Mouse (Mus musculus) inflammation-experienced regulatory T-cells (primary cell): Measurements from ENCODE around the gene Foxm1. TPM values are rescaled to one million over a fixed set of nuclear protein-coding genes. Genes with fewer than 3 reads are reported as not detected.

Experiments used
- polyA plus RNA-seq, 2 experiments: library from polyadenylated mRNA; unstranded; fragments of 100-300 nt; shearing (Covaris generic); gene quantifications; one replicate each; pipeline ENCODE4 v1.2.1; 2017

Foxm1 gene
- 1 to 10 TPM; 3.2 to 3.4 TPM for polyA plus RNA-seq

DNA sequence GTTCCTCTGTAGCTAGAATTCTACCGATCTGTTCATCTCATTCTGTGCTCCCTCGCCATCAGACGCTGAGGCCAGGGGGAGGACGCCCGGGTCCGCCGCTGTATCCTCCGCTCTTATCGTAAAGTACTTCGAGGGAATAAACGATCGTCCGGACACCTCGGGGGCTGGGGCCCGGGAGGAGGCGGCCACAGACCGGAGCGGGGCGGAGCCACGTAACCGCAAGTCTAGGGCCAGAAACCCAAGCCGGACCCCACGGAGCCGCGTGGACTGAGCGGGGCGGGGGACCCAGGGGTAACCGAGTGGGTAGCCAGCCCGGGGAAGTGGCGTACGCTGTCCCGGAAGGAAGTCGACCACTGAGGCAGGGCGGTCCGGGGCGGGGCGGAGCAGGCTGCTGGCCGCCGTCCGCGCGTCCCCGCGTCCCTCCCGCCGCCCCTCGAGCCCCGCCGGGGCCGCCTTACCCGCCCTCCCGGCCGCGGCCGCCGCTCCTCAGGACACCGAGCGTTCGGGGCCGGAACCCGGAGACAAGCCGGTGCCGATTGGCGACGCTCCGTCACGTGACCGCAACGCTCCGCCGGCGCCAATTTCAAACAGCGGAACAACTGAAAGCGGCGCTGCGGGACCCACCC lies at the start of gene Foxm1, which contains the start of gene Rhno1:
TSS of gene Foxm1 (plus strand) at position 587 of the 626 bp plus-strand sequence.
TSS of gene Rhno1 (minus strand) at position 531 of the 626 bp plus-strand sequence.

DNA sequence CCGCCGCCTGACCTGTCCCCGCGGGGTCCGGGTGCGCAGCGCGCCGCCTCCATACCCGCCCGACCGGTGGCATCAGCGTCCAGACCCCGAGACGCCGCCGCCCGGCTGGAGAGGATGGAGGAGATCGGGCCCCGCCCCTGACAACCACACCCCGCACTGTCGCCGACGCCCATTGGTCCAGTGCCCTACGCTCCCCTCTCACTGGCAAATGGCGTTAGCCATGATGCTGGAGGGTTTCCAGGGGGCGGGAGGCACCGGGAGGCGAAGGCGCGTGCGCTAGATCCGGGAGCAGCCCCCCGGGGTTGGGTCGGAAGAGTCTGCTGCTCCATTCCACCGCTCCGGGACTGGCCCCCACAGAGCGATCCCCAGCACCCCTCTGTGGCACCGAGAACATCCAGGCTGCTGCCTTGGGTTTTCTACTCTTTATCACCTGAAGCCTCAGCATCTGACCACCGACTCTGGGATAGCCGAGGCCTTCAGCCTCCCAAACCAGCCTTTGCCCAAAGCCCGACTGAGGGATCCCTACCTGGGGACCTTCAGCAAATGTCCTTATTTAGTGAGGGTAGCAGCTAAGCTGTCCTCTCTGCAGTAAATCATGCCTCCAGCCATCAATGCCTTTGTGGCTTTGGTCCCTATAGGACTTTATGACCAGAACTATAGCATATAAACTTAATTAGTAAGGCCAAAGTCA lies 6.9 kb upstream of the Foxm1 start, which contains the start of gene Tulp3:
TSS of gene Tulp3 (minus strand) at position 126 of the 691 bp plus-strand sequence.

GRCm38 (mm10) chr6:128375192-128375591 lies 12.4 kb downstream of the Foxm1 start, which contains the start of the genes Tex52 and Gm44596:
TSS of gene Tex52 (plus strand) at chr6:128375456.
TSS of gene Gm44596 (plus strand) at chr6:128375503.

GRCm38 (mm10) chr6:128398996-128399395 lies 36.2 kb downstream of the Foxm1 start, which contains the start of gene Nrip2:
TSS of gene Nrip2 (plus strand) at chr6:128399296.

DNA sequence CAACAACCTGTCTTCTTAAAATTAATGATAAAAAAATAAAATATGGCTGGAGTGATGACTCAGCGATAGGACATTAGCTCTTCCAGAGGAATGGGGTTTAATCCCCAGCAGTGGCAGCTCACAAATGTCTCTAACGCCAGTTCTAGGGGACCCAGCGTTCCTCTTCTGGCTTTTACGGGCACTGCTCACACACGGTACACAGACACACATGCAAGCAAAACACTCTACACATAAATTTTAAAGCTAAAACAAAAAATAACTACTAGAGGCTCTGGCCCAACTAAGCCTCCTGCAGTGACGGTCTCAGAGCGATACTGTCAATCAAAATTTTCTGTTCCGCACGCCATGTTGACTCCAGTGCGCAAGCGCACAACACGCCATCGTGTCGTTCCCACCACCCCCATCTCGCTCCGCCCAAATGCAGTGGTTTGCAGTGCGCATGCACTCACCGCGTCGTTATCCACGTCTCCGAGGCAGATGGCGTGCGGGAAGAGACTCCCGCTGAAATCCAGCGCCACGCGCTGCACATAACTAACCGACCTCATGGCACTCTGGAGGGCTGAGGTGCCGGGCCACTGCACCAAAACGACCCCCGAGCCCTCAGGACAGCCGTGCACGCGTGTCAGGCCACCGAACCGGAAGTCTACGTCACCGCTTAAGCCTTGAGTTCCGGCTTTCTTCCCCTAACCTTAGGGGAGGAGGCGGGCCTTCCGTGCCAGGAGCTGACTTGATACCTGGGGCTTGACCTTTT lies 61.7 kb downstream of the Foxm1 start, which contains the start of gene Itfg2:
TSS of gene Itfg2 (minus strand) at position 663 of the 751 bp plus-strand sequence.

Other genes starting within 250 kb of the Foxm1 start
- 10 to 100 TPM in 1 of 2 experiments, under 1 TPM in 1; 0.96 to 12.8 TPM for gene Tspan9, start 219.4 kb upstream of the Foxm1 start, polyA plus RNA-seq
- under 1 TPM in 1 of 2 experiments, not detected in 1; 0.43 TPM for gene Tead4, start 62.1 kb upstream of the Foxm1 start, polyA plus RNA-seq
- gene Tulp3, start 7.1 kb upstream of the Foxm1 start, polyA plus RNA-seq: 1 to 10 TPM; 1.9 to 3.0 TPM
- 10 to 100 TPM; 42.4 to 48.2 TPM for gene Rhno1, start 56 bp upstream of the Foxm1 start, polyA plus RNA-seq
- gene Tex52, start 12.5 kb downstream of the Foxm1 start, polyA plus RNA-seq: under 1 TPM in 1 of 2 experiments, not detected in 1; 0.27 TPM
- gene Gm44596, start 12.5 kb downstream of the Foxm1 start, polyA plus RNA-seq: not detected
- gene Nrip2, start 36.3 kb downstream of the Foxm1 start, polyA plus RNA-seq: 1 to 10 TPM; 1.1 to 2.8 TPM
- 10 to 100 TPM; 28.4 to 36.8 TPM for gene Itfg2, start 62.0 kb downstream of the Foxm1 start, polyA plus RNA-seq
- gene Fkbp4, start 75.7 kb downstream of the Foxm1 start, polyA plus RNA-seq: 100 to 1,000 TPM; 150 to 196 TPM
- gene Pzp, start 163.8 kb downstream of the Foxm1 start, polyA plus RNA-seq: under 1 TPM; 0.37 to 0.70 TPM
- 1 to 10 TPM in 1 of 2 experiments, under 1 TPM in 1; 0.39 to 2.5 TPM for gene A2ml1, start 218.6 kb downstream of the Foxm1 start, polyA plus RNA-seq